Mouse (Mus musculus) spleen, postnatal 36 days (tissue): ENCODE data around the gene Mrpl51.

ENCODE experiments used
- DNase-seq, 2 experiments: peaks; one replicate each; pipeline ENCODE4 v3.0.0; 2022; ENCODE audit warnings: low spot score in 2 of 2, mixed read lengths in 1 of 2

Gene Mrpl51

DNA sequence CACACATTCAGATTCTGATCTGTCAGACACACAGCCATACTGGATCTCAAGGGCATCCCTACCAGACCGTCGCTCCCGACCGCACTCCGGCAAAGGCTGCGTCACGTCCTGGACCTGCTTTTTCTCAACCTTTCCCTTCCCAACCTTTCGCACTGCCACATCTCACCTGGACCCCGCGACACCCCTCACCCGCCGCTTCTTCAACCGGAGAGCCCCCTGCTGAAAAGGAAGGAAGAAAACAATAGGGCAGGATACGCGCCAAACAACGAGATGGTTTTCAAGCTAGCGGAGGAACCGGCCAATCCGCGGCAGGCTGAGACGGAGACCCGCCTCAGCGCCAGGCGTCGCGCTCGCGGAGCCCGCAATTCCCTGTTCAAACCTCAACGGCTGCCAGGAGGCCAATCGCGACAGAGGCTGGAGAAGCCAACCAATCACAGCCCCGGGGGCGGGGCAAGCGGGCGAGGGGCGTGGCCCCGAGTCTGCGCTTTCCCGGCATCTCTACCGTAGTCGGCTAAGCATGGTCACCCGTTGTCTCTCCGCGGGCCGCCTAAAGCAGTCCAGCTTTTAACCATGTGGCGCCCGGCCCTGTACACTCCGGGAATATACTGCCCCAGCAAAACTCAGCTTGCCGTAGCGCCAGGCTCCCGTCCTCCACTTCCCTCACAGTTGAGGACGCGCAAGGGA, at the start of gene Mrpl51, which contains the start of gene Ncapd2:
Gene Mrpl51, plus strand, starts transcription at position 470 of the 684 bp plus-strand sequence.
Gene Ncapd2, minus strand, starts transcription at position 370 of the 684 bp plus-strand sequence.
- peak; percentile 95 to 97 for DNase-seq

DNA sequence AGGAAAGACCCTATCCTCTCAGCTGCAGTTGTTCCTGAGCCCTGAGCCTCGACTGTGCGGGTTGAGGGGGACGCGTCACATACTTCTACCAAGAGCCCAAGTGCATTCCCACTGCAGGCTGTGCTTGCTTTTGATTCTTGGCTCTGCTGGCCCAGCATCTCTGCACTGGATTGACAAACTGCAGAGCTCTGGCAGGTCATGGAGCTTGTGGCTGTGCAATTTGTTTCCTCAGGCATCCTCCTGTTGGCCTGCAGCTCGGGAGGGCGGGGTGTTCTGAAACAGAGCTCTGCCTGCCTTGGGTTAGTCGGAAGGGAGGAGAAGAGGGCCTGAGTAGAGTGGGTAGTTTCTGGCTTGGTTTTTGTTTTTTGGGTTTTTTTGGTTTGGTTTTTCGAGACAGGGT, 49.2 kb upstream of the Mrpl51 start:
- DNase-seq, result no peak

DNA sequence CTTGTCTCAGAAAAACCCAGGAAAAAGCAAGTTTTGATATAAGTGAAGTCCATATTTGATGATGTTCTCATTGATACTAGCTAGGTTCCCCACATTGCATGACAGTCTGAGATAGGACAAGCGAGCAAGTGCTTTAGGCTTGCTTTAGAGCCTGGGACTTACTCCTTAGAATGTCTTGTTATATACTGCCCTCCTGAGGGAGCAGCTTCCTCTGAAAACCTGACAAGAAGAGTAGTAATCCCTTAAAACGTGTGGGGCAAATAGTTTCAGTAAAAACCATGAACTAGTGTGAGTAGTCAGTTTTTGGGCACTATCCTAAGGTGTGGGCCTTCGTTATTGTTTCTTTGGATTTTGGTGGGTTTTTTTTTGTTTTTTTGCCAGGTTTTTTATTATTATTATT, 48.5 kb upstream of the Mrpl51 start:
- DNase-seq, result no peak

DNA sequence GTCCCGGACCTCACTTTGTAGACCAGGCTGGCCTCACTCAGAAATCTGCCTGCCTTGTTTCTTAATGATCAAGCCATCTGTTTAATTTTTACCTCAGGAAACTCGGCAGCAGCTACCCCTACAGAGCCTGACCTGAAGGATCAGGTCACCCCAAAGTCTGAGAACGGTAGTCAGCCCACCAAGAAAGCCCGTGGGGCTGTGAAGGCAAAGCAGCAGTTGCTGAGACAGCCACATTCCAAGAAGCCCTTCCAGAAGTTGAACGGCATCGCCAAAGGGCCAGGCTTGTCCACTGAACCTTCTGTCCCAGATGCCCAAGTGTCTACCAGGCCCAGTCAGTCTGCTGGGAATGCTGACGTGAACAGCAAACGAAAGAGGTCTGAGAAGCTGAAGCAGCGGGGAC, 47.7 kb upstream of the Mrpl51 start:
- no peak for DNase-seq

DNA sequence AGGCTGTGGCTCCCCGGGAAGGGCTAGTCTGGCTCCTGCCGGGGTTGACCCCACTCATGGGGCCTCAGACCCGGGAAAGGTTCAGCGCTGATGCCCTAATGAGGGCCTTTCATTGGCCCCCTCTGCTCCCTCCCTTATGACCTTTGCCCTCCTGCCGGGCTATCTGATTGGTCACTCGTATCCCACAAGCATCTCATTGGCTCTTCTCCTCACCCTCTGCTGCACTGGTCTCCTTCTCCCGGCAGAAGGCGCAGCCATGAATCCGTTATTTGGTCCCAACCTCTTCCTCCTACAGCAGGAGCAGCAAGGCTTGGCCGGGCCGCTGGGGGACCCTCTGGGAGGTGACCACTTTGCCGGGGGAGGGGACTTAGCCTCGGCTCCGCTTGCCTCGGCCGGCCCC, 46.6 kb upstream of the Mrpl51 start, which contains the start of gene Iffo1:
Gene Iffo1, plus strand, starts transcription at position 241 of the 400 bp plus-strand sequence.
- peak; percentile 86 to 89 for DNase-seq

DNA sequence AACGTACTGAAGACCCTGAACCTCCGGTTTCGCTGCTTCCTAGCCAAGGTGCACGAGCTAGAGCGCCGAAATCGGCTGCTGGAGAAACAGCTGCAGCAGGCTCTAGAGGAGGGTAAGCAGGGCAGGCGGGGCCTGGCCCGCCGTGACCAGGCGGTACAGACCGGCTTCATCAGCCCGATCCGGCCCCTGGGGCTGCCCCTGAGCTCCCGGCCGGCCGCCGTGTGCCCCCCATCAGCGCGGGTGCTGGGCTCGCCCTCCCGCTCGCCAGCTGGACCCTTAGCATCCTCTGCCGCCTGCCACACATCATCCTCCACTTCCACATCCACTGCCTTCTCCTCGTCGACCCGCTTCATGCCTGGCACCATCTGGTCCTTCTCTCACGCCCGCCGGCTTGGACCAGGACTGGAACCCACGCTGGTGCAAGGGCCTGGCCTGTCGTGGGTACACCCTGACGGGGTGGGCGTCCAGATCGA, 46.1 kb upstream of the Mrpl51 start:
- DNase-seq, result no peak

DNA sequence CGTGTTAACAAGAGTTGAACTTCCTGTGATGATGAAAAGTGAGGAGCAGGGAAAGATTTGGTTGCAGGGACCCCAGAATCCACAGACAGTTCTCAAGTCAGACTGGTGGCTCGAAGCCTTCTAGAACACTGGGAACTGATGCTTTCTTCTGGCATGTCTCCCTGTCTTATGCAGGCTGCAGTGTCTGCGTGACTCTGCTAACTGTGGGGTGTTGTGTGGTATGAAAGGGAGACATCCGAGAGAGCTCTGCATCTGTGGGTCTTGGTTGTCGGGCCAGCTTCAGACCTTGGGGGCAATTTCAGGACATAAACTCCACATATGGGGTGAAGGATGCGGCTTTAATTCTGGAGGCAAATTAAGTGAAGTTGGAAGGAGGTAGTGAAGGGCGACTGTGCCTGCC, 45.5 kb upstream of the Mrpl51 start:
- DNase-seq, result no peak

DNA sequence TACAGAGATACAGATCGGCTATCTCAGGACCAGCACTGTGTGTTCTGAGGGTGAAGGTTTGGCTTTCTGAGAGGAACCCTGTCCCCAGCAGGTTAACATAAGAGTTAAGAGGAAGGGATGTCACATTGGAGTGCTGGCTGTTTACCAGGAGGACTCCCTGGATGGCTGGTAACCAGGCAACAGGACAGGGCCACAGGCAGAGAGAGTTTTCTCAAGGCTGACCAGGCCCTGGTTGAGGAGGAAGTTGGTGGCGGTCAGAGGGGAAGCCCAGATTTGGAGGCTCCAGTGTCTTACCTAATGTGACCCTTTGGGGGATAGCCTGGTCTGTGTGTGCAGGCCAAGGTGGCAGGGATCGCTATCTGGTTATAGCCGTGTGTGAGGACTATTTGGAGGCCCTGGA, 44.8 kb upstream of the Mrpl51 start:
- DNase-seq, result peak in 1 of 2 experiments; percentile 35

DNA sequence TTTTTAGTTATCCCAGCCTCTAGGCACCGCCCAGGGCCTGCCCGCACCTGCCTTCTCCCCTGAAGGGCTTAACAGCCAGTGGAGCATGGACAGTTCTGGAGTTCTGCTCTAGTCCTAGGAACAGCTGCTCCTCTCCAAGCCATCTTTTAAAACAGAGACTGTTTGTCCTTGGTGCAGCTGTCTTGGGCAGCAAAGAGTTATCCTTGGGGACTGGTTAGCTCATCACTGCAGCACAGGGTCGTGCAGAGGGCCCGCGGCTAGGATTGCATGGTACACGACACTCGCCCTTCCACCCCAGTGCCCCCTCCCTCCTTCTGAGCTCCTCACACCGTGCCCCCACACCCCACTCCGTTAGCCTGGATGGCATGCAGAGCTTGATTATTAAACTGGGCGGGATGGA, 44.3 kb upstream of the Mrpl51 start:
- DNase-seq, result no peak

DNA sequence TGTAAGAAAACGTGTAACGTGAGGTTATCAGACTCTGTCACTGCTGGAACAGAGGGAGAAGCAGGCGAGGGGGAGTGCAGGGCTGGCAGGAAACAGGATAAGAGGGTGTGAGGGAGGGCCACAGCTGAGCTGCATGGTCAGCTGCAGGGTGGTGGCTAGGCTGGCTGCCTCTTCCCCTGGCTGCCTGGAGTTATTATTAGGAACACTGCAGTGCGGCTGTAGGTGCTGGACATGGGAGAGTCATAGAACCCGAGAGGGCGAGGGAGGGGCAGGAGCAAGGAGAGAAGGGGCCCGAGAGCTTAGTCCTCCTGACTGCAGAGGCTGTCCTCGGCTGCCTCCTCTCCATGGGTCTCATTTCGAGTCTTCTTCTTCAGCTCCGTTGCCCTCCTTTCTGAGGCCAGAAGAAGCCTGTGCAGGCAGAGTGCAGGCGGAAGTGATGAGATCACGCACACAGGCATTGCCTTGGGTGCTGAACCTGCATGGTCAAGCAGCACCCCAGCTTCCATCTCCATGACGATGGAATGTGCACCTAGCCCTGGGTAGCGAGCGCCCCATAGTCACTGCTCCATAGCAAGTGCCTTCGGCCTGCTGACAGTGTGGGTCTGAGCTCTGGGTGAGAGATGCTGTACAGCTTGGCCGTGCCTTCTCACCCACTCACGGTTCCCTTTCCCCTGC, 43.2 kb upstream of the Mrpl51 start:
- no peak for DNase-seq

DNA sequence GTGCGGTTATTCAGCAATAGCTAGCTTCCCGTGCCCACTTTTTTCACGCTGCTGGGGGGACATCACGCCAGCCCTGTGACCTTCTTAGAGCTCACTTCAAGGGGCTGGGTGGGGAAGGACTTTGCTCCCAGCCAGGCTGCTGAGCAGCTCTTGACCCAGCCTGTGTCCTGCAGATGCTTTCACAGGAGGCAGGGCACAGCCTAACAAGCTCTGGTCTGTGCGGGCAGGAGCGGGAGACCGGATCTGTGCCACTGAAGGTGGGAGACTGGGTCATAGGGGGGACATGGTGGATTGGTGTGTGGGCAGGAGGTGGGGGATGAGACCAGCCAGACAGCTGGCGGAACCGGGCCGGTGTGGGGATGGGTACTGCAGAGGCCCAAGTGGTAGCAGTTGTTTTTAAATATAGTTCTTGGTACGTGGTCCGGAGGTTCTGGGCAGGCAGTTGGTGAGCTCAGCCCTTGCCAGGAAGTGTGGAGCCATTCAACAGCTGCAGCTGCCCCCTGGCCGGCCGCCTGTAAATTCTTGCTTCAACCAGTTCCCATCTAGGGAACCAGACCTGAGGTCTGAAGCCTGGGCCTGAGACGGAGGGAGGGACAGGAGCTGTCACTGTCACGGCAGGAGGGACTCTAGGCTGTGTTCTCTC, 42.6 kb upstream of the Mrpl51 start:
- DNase-seq, result no peak

DNA sequence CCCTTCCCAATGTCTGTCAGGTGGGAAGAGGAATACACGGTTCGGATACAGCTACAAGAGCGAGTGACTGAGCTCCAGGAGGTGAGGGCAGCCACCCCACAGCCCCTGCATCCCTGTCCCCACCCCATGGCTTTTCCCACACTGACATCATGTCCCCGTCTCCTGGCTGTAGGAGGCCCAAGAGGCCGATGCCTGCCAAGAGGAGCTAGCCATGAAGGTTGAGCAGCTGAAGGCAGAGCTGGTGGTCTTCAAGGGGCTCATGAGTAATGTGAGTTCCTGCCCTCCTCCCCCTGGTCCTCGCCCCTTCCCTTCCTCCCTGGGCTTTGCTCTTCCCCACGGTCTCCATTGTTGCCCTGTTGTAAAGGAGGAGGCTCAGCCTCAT, 42.0 kb upstream of the Mrpl51 start:
- no peak for DNase-seq

DNA sequence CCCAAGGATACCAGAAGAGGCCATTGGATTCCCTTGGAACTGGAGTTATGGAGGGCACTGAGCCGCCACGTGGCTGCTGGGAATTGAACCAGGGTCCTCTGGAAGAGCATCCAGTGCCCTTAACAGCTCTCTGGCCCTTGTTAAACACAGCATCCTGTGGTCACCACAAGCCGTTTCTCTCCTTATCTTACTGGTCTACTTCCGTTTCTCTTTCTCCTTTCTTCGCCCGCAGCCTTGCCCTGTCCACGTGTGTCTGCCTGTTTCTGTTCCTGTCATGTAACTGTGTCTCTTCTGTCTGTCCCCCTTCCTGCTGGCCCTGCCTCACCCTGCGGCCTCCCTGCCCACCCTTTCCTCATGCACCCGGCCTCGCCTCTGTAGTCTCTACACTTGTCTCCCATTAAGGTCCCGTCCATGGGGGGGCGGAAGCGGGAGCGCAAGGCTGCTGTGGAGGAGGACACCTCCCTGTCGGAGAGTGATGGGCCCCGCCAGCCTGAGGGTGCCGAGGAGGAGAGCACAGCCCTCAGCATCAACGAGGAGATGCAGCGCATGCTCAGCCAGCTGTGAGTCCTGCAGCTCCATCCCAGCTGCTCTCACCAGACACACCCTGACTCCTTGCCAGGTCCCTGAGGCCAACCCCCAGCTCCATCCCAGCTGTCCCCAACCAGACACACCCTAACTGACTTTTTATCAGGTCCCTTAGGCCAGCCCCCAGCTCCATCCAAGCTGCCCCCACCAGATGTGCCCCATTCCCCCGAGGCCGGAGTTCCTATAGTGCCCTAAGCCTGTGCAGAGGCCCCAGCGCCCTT, 39.2 kb upstream of the Mrpl51 start:
- no peak for DNase-seq

DNA sequence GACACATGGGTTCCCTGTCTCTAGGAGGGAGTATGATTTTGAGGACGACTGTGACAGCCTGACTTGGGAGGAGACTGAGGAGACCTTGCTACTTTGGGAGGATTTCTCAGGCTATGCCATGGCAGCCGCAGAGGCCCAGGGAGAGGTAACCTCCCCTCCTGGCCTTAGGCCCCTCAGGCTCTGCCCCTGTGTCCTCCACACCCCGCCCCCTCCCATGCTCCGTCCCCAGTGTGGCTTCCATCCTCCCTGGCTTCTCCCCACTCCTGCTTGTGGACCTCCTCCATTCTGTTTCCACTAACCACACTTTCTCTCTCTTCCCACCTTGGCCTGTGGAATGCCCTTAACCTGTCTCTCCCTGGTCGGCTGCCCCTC, 38.6 kb upstream of the Mrpl51 start:
- DNase-seq, result no peak

DNA sequence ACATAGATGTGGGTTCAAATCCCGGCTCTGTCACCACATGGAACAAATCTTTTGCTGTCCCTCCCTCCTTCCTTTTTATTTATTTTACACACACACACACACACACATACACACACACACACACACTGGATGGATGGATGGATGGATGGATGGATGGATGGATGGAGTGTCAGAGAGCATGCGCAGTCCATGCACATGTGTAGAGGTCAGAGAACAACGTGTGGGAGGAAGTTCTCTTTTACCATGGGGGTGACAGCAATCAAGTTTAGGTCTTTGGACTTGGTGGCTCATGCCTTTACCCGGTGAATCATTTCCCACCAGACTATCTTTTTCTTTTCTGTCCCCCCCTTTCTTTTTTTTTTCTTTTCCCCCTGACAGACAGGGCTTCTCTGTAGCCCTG, 37.9 kb upstream of the Mrpl51 start:
- DNase-seq, result no peak

DNA sequence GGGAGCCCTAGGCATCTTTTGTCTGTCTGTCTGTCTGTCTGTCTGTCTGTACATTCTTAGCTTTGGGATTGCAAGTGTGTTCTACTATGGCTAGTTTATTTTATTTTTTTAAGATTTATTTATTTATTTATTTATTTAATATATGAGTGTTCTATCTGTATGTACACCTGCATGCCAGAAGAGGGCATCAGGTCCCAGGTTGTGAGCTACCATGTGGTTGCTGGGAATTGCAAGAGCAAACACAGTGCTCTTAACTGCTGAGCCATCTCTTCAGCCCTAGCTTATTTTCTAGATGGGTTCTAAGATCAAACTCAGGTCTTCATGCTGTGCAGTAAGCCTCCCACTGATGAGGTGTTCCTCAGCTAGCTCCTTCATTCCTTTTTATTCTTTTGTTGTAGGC, 37.1 kb upstream of the Mrpl51 start:
- DNase-seq, result no peak

DNA sequence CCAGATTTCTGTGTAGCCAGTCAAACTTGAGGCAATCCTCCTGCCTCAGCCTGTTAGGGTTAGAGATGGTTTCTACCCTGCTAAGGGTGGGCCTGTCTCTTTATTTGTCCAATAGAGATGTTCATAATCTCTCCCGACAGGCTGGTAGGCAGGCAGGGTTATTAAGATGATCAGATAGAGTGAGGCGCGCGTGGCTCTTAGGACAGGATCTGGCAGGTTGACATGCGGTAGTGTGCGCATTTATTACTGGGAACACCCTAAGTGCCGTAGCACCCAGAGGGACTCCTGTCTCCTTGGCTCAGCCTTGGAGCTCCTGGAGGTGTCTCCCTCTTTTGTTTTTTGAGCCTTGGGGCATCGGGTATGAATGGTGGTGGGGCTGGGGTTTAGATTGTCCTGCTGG, 36.3 kb upstream of the Mrpl51 start:
- no peak for DNase-seq

DNA sequence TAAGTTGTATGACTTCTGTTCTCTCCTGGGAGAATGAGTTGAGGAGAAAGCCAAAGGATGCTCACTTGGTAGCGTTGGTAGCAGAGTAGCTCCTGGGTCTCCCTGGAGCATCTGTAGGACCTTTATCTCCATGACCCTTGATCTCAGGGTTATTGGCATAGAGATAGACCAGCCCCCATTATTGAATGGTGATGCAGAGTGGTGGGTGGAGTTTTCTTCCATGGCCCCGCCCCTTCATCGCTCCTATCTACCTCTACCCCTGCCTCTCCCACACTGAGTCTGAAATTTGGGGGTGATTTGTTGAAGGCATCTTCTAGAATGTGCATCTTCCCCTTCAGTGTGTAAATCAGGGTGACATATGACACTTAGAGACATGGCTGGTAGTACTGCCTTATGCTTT, 35.1 kb upstream of the Mrpl51 start:
- DNase-seq, result no peak

DNA sequence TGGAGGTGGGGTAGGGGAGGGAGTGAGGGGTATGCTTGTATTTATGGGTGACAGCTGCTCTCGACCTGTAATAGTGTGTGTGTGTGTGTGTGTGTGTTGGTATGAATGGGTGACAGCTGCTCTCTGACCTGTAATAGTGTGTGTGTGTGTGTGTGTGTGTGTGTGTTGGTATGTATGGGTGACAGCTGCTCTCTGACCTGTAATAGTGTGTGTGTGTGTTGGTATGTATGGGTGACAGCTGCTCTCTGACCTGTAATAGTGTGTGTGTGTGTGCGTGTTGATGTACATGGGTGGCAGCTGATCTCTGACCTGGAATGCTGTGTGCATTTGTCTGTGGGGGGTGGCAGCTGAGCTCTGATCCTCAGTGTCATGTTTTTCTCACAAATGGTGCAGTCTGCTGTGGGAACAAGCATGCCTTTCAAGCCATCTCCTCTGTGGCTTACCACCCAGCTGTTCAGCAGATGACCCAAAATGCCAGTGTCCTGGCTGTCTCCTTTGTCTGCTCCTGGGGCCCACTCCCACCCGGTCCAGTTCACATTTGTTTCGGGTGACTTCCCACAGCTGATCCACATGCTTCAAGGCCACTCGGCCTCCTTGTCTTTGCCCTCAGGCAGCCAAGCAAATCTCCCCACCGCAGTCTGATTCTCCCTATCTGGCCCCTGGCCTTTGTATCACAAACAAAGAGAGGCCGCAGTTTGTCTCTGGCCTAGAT, 34.5 kb upstream of the Mrpl51 start:
- DNase-seq, result no peak

DNA sequence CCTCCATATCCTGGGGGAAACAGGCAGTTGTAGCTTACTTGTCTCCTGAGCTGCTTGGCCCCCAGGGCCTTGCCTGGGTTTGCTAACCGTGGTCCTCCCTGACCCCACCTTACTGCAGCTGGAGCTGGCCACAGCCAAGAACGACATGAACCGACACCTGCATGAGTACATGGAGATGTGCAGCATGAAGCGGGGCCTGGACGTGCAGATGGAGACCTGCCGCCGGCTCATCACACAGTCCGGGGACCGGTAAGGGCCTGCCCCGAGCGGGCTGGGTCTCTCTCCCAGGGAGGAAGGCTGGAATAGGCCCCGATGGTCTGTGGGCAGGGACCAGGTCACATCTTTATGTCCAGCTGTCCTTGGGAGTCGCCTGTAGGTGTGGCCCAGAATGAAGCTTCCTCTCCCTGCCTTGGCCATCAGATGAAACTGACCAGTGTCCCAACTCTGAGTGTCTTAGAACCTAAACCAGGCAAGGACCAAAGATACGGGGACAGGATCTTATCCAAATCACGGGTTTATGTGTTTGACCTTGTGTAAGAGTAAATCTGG, 32.6 kb upstream of the Mrpl51 start:
- DNase-seq, result no peak
